Mouse (Mus musculus) frontal cortex, adult 2 months (tissue): ENCODE results near the gene Phactr1. TPM values are rescaled to one million over a fixed set of nuclear protein-coding genes. Genes with fewer than 3 reads are reported as not detected.
A peak's percentile ranks its signal among the peaks of the same experiment; 100 is the strongest.

ENCODE experiments used
- DNase-seq, 2 experiments: peaks; one replicate each; pipeline ENCODE4 v3.0.0; 2022; ENCODE audit warnings: low spot score in 1 of 2; ENCODE audit errors: extremely low spot score in 1 of 2
- polyA plus RNA-seq: library from polyadenylated mRNA; depleted of rRNA; stranded (reverse); fragments of >200 nt; gene quantifications from 2 replicates; pipeline ENCODE4 v1.2.3, GENCODE M21; 2012

Phactr1 gene
- polyA plus RNA-seq, 1 experiment, result 157 TPM

DNA sequence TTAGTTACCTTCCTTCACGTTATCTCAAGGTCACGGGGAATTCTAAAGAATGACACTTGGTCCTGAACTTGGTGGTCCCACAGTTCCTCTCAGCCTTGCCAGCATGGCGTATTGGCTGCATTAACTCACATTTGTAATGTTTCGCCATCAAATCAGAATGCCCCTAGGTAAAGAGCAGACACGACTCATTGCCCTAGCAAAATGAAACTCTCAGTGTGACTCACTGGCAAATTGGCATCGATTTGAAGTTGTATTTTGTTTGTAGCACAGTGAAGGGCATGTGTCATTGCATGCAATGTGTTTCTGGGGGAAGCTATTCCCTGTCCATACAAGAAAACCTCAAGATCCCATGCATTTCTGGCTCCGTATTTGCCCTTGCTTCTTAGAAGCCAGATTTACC, 404.8 kb downstream of the Phactr1 start:
- no peak for DNase-seq

DNA sequence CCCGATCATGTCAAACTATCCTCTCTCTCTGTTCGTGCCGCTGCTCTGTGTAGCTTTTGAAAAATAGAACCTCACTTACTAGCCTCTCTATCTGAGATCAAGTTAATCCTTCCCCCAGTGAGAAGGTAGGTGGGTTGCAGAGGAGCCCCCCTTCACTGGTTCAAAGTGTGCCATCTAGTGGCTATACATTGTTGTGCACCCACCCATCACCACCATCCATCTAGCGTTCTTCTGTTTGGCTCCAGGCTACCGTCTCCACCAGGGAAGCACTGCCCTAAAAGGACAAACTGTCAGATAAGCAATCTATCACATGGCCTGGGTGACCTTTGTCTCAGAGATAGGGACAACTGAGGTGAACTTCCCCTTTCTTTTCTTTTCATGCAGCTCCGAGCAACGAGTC, 413.9 kb downstream of the Phactr1 start:
- peak in 1 of 2 experiments; percentile 75 for DNase-seq

DNA sequence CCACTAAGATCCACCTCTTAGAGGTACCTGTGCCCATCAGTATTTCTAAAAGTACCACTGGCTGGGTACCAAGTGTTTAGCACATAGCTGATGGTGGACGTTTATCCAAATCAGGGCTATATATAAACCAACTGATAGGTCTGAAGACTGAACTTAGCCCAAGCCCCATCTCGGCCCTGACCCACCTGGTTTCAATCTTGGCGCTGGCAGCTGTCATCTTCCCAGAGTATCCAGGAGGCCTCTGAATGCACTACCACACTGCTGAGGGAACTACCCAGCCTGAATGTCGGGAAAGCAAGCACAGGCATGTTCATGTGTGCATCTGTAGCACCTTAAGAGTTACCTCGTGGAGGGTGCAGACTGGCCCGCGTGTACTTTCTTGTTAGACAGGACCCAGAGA, 422.5 kb downstream of the Phactr1 start:
- no peak for DNase-seq

DNA sequence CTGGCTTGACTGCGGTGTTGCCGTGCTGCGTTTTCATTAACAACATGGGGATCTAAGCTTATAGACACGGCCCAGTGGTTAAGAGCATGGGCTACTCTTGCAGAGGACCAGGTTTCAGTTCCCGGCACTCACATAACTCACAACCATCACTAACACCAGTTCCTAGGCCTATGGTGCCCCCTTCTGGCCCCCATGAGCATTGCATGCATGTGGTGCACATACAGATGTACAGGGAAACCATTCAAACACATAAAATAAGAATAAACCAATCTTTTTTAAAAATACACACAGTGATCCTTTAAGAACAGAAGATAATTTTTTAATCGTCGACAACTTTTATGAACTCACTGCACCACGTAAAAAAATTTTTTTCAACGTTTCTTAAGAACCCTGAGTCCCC, 424.1 kb downstream of the Phactr1 start:
- DNase-seq, result no peak

DNA sequence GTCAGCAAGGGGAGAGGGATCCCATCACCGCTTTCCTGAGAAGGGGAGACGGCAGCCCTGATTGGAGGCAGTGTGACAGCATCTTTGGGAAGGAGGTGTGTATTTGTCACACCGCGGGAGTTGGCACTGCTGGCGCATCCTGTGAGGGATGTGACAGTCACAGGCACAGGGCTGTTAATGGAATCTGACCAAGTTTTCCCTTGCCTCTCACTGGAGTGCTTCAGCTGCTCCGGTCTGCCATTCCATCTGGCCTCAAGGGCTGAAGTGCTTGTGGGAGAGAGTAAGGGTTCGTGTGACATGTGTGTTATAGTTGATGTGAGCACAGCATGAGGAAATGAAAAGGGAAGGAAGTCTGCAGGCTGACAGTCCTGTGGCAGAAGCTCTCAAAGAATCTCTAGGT, 431.9 kb downstream of the Phactr1 start:
- peak; percentile 53 to 79 for DNase-seq

DNA sequence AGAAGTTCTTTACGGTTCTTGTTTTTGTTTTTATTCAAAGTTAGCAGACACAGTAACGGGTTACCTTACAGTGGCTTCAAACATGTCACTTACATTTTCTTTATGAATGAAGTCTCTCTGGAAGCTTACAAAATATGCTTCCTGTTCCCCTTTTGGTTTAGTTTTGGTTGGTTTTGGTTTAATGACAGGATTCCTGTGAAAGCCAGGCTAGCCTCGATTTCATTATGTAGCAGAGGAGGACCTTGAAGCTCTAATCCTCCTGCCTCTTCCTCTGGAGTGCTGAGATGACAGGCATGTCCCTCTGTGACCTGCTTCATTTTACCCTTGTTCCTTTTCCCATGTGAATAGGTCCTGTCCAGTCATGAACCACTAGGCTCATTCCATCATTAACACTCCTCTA, 432.3 kb downstream of the Phactr1 start:
- DNase-seq, result no peak

DNA sequence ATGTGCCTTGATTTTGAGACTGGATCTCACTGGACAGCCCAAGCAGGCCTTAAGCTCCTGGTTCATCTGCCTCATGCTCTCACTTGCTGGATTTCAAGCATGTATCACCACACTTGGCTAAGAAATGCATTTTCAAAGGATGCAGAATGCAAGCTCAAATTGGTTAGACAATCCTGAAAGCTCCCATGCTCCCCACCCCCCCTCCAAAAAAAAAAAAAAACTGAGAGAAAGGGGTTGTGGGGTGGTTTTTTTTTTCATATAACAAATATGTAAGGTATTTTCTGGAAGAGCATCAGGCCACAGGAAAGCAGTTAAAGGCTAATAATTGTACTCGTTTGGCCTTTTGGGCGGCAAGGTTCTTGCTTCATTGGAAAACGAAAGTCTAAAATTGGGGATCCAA, 432.7 kb downstream of the Phactr1 start:
- no peak for DNase-seq

DNA sequence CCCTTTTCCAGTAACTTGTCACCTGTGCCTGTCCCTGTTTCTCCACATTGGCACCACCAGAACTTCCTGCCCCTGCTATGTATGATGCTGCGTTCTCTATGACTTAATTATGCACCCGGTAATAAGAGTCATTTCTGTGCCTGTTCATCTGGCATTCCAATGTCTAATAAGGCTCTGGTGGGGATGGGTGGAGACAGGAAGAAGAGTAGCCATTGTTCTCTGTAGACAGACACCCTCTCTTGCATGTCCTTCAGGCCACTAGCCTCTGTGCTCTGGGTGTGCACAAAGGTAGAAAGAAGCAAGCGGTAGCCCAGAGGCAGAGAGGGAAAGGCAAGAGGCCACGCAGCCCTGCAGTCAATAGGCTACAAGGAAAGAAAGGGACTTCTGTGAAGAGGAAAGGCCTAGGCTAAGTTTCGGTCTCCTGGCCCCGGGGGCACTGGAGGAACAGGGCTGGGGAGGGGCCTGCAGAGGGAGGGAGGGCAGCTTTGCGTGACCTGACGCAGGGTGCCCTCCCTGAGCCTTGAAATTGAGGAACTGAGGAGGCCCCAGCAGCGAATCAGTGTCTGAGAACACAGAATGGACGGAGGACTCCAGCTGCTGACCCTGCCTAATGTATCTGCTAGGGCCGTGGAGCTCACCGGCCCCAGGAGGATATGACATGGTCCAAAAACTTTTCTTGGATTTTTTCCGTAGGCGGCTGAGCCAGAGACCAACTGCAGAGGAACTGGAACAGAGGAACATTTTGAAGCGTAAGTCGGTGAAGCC, 442.1 kb downstream of the Phactr1 start:
- no peak for DNase-seq

DNA sequence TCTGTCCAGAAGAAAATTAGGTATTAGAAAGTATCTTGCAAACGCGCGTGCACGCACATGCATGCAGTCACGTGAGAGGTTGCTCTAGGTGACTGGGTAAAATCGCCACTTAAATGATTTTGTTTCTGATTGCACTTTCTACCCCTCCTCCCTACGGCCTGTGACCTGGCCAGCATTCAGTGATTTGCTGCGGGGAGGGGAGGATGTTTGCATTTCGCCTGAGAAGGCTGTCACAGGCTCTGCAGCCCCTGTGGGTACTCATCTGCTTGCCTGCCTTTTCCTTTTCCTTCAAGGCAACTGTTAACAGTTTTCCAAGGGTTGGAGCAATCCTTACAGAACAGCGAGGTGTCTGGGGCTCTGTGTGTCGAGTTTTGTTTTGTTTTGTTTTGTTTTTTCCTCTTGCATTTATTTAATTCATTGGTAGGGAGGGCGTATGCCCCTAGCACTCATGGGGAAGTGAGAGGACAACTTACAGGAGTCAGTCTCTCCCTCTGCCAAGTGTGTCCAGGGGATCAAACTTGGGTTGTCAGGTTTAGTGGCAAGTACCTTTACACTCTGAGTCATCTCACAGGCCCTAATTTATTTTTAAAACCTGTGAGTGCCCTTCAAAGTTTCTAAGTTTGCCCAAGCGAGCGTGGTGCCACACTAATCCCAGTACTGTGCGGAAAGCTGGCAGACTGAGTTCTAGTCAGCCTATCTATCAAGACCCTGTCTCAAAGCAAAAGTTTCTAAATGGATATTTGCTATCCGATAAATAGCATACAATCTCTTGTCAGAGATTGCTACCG, 443.7 kb downstream of the Phactr1 start:
- no peak for DNase-seq

DNA sequence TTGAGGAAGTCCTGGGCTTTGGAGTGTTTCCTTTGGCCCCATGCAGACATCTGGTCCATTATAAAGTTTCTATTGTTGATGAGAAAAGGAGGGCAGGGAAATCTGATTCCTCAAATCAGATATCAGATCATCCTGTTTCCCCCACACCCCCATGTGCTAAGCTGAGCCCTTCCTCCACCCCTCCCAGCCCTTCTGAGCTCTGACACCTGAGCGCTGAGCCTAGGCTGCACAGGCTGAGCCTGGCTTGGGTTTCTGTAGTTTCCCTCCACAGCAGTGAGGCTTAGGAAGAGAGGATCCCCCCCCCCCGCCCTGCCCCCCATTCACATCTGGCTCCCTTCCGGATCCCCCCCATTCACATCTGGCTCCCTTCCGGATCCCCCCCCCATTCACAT, 444.3 kb downstream of the Phactr1 start:
- DNase-seq, result no peak

DNA sequence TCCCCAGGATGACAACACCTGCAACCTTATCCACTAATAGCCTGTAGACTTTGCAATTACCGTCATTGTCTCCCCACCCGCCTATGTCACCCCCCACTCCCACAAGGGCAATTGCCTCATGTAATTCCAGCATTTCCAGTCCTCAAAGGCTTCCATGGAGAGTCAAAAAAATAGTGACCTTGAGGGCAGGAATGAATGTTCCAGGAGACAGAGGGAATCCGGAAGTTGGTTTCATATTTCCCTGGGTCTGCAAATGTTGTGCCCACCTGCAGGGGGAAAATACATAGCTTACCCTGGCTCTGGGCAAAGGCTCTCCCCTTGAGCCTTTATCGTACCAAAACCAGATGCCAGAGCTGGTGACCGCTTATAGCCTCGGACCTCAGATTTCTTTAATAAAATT, 449.7 kb downstream of the Phactr1 start:
- no peak for DNase-seq

DNA sequence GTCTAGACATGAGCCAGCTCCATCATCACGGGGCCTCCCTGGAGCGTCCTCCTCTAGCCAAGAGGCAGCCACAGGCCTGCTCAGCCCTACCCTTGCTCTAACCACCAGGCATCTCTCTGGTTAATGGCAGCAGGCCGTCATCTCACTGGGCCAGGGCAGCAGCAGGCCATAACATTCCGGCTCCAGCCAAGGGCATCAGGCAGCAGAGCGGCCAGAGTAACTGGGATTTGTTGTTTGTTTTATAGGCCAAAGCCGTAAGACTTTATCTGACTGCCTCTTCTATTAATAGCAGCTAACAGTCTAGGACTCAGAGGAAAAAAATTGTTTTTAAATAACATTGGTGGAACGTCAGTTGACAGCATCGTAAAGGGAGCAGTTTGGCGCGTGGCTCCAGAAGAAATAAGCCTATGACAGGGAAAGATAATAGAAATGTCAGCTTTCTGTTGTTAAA, 451.3 kb downstream of the Phactr1 start:
- DNase-seq, result no peak

DNA sequence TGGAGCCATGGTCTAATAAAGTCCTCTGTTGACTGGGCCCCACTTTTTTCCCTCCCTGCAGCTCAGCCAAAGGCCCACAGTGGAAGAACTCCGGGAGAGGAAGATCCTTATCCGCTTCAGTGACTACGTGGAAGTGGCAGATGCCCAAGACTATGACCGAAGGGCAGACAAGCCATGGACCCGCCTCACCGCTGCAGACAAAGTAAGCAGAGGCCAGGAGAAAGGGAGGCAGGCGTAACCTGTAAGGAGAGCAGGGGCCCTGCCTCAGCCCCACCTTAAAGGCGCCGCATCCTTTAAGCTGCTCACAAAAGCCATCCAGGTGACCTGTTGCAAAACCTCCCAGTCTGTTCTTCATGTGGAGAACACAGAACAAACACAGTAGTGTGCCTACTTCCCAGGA, 452.4 kb downstream of the Phactr1 start:
- no peak for DNase-seq

DNA sequence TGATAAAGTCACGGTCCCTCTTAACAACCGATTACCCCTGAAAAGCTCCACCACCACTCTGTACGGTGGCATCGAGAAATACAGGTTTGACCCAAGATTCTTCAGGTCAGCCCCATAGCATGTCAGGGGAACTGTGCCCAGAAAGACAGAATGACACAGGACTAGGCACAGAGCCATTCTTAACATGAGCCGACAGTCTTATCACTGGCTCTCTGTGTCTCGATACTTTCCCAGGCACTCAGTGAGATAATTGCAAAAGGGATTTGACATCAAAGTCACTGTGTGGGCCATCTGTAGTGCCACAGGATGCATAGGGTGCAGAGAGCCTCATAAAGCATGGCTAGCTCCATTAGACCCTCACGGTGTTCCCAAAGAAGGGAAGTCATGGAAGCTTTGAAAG, 453.0 kb downstream of the Phactr1 start:
- DNase-seq, result no peak

DNA sequence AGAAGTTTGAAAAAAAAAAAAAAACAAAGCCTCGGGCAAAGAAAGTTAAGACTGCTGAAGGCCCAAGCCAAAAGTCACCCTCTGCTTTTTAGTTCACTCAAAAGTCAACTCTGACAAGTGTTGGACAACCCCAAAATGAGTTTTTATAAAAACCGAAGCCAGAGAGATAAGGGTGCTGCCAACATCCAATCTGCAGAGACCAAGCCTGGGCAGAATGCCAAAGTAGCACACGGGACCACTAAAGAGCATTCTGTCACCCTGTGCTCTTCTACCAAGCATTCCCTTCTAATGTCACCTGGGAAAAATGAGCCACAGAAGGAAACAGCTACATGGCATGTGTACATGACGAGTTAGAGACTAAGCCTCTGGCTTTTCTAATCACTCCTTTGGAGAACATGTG, 454.0 kb downstream of the Phactr1 start:
- DNase-seq, result no peak

DNA sequence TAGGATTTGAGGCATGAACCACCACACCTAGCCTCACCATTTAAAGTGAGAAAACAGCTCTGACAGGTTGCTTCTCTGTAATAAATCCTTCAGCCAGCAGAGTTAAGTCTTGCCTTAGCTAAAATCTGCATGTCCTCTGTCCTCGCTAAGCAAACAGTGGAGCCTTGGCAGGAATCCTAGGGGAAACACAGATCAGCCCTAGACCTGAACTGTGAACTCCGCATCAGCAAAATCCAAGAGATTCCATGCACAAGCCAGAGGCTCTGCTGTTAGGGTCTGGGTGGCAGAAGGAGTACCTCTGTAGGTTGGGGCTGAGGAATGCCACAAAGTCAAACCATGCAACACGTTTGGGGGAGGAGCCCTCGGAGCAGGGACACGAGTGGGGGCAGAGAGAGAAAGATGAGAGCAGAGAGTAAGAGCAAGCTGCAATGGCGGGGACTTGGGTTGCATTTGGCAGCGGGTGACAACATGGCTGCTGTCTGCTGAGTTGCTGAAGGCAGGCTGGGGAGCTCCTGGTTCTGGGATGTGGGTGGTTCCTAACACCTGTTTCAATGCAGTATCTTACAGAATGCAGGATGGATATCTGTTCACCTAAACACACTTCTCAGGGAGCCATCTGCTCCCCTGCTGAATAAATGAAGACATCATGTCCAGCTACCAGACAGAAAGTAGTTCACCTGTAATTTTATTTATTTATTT, 464.4 kb downstream of the Phactr1 start:
- DNase-seq, result no peak

DNA sequence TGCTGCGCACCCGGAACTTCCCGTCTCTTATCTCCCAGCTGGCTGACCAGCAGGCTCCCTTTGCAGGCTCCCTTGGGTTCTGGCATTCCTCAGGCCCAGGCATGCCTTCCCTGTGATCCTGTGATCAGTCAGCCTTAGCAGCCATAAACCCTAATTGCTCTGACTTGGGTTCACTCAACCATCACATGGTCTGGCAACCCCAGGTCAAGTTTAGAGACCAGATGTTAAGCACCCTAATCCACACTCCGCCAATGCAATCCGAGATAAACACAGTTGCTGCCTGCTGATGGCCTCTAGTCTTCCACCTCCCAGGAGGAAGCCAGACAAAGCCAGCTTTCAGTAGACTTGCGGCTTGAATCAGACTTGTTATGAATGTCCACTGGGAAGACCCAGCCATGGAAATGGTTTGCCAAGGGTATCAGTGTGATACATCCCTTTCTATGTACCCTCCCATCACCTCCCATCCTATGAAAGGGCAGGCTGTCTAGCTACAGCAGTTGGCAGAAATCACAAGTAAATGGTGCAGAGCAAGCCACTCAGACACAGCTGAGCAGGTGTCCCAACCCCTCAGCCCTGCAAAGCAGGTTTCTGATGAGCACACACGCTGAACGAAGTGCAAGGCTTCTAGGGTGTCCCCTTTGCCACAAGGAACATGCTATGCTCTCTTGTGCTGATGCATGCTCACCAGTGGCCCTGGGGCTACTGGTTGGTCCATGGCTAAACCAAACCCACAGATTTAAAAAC, 466.3 kb downstream of the Phactr1 start:
- DNase-seq, result no peak

DNA sequence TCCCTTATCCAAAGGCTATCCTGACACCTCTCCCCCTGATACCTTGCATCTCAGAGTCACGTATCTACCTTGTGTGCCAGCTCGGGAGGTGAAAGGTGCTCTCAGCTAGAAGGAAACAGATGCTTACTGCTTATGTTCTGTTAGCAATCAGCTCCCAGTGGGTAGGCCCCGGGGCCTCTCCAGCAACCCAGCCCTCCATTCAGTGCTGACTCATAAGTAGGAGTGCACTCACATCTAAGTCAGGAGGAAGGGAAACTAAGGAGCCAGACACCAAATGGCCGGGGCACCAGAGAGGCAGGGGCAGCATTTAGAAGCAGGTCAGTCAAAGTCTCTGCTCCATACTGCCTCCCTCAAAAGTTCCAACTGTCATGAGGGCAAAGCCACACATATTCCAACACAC, 468.3 kb downstream of the Phactr1 start:
- DNase-seq, result peak in 1 of 2 experiments; percentile 39

DNA sequence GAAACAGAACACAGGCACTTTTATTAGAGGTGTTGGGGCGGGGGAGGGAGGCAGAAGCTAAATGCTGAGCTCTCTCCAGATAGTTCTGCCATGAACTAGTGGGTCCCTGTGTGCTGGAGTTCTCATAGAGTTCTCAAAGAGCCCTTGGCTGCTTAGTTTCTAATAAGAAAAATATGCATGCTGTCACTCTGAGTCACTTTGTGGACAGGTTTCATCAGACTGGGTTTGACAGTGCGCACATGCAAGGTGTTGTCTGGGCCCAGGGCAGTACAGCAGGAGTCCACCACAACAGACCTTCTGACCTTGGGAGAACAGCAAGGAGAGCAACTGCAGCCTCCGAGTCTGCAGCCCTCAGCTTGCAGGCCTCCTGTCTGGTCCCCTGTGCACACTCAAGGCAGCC, 469.2 kb downstream of the Phactr1 start:
- no peak for DNase-seq

DNA sequence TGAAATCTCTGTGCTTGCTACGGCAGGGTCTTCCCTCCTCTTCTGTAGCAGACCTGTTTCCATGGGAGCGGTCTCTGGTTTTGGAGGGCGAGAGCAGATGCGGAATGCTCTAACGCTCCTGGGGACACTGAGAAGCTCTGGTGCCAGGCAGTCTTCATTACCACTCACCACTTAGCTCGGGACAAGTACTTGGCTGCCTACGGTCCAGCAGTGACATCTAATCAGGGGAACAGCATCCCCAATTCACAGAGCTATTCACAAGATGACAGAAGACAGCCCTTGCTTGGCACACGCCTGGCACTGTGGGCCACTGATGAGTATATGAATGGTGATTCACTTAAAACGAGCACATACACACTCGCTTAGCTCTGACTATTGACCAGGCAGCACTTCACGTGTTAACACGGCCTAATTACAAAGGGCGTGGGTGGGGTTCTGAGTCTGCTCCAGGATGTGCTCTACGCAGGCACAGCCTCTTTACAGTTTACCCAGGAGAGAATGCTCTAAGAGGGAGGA, 471.6 kb downstream of the Phactr1 start:
- no peak for DNase-seq

DNA sequence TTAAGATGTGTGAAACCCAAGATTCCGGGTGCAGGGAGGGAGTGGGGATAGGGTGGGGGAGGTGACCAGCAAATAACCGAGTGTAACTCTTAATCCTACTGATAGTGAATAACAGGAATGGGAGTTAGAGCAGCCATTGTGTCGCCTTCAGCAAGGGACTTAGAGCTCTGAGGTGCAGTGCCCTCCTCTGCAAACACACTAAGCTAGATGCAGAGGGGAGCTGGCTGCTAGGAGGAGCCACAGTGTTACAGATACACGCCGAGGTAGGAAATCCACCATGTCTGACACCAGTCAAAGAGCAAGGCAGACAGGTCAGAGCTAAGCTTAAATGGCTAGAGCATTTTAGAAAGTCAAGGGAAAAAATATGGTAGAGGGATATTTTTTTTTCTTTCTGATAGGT, 476.9 kb downstream of the Phactr1 start:
- no peak for DNase-seq
